ENCODE assay signal across 16 mouse cellular contexts in the genomic region with DNA sequence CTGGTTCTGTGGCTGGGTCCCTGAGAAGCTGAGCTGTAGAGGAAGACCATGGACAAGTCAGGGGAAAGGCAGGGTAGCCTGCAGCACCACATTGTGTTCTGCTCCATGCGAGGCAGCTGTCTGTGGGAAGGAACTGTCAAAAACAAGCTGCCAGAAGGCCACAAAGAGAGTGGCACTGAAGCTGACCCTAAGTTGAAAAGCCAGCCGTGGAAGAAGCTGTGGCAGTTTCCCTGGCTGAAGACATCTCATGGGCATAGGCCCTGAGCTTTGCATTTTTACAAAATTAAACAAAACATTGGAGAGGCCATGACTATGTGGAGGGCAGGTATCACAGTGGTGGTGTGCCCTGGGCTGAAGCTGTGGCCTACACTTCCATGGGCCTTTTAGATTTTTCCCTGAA. TPM values are rescaled to one million over a fixed set of nuclear protein-coding genes. Genes with fewer than 3 reads are reported as not detected.
DNase-seq lines count a peak whose midpoint lies in the region; ATAC-seq and TF ChIP-seq lines count a peak whose summit lies in the region.
"Had no signal": no experiment of that assay in that cellular context is flagged by ENCODE, and none has a peak within 500 bp of the region (broad histone marks: within the 10 kb centered on the region; RNA-seq: fewer than 3 reads in every experiment).

No protein-coding gene starts in this region.

- ATAC-seq in hindbrain, postnatal 0 days = no peak
- ATAC-seq in hindbrain, embryonic 11.5 days (ENCODE audit: low FRiP score) = no peak
- ATAC-seq in limb, embryonic 13.5 days (ENCODE audit: low FRiP score, low read depth) = no peak
- ATAC-seq in granulocyte monocyte progenitor cell, adult 5-6 weeks (replicated peaks; ENCODE audit: poor library complexity, severe bottlenecking) = no peak
- ATAC-seq: forebrain, embryonic 13.5 days had no signal

- H3K36me3 ChIP-seq in heart, embryonic 10.5 days = no peaks in the 10 kb centered on the region
- no peaks in the 10 kb centered on the region for H3K36me3 ChIP-seq in hindbrain, postnatal 0 days (ENCODE audit: insufficient read depth, low read length)
- H3K36me3 ChIP-seq in hindbrain, embryonic 11.5 days (ENCODE audit: control insufficient read depth, insufficient read depth, low read length) = no peaks in the 10 kb centered on the region
- H3K36me3 ChIP-seq in limb, embryonic 13.5 days = no peaks in the 10 kb centered on the region
- H3K36me3 ChIP-seq: embryonic facial prominence, embryonic 15.5 days; lung, embryonic 15.5 days had no signal

- no peaks in the 10 kb centered on the region for H3K27me3 ChIP-seq in heart, embryonic 10.5 days (ENCODE audit: insufficient read depth, poor library complexity, severe bottlenecking)
- no peaks in the 10 kb centered on the region for H3K27me3 ChIP-seq in hindbrain, postnatal 0 days (ENCODE audit: insufficient read depth, low read length)
- H3K27me3 ChIP-seq in hindbrain, embryonic 11.5 days (ENCODE audit: control insufficient read depth, insufficient read depth, low read length) = no peaks in the 10 kb centered on the region
- no peaks in the 10 kb centered on the region for H3K27me3 ChIP-seq in limb, embryonic 13.5 days
- H3K27me3 ChIP-seq: embryonic facial prominence, embryonic 15.5 days; forebrain, embryonic 13.5 days; lung, embryonic 15.5 days had no signal

- TF ChIP-seq CTCF in hindbrain, postnatal 0 days (IDR thresholded peaks at IDR 0.05; ENCODE audit: low read depth) = no peak

- peak overlapping the region; percentile 57; the same call in 1 of the 2 replicates for H3K27ac ChIP-seq in heart, embryonic 10.5 days
- H3K27ac ChIP-seq in hindbrain, postnatal 0 days = 0 out of 2 replicates have a peak overlapping the region, but pooled peaks have one; percentile 20
- H3K27ac ChIP-seq in hindbrain, embryonic 11.5 days (ENCODE audit: low read depth, low read length) = no peak overlapping the region
- peak overlapping the region; percentile 11; the same call in 1 of the 2 replicates for H3K27ac ChIP-seq in brown adipose tissue, adult 24 weeks (replicated peaks; ENCODE audit: low read depth, low read length)
- peak overlapping the region; percentile 79; the same call in 1 of the 2 replicates for H3K27ac ChIP-seq in limb, embryonic 13.5 days
- H3K27ac ChIP-seq: forebrain, embryonic 13.5 days had no signal

- H3K4me1 ChIP-seq in heart, embryonic 10.5 days = peaks cover 70% of the 10 kb centered on the region
- H3K4me1 ChIP-seq in hindbrain, postnatal 0 days (ENCODE audit: insufficient read depth, low read length) = peaks cover 15% of the 10 kb centered on the region
- H3K4me1 ChIP-seq in hindbrain, embryonic 11.5 days (replicated peaks; ENCODE audit: control insufficient read depth, insufficient read depth, low read length) = no peaks in the 10 kb centered on the region
- peaks cover 55% of the 10 kb centered on the region for H3K4me1 ChIP-seq in brown adipose tissue, adult 24 weeks (ENCODE audit: control insufficient read depth, insufficient read depth, insufficient read length, low read length)
- peaks cover 39% of the 10 kb centered on the region for H3K4me1 ChIP-seq in limb, embryonic 13.5 days

- H3K4me2 ChIP-seq in hindbrain, postnatal 0 days (ENCODE audit: low read depth, low read length) = no peak overlapping the region
- no peak overlapping the region for H3K4me2 ChIP-seq in hindbrain, embryonic 11.5 days (replicated peaks; ENCODE audit: low read depth, low read length)
- no peak overlapping the region for H3K4me2 ChIP-seq in limb, embryonic 13.5 days (replicated peaks)
- H3K4me2 ChIP-seq: embryonic facial prominence, embryonic 15.5 days; forebrain, embryonic 13.5 days; lung, embryonic 15.5 days had no signal

- H3K9ac ChIP-seq in hindbrain, postnatal 0 days (replicated peaks; ENCODE audit: low read length) = 0 out of 2 replicates have a peak overlapping the region, but pooled peaks have one; percentile 21
- H3K9ac ChIP-seq in hindbrain, embryonic 11.5 days (ENCODE audit: low read depth, low read length) = no peak overlapping the region
- H3K9ac ChIP-seq in limb, embryonic 13.5 days = peak overlapping the region; percentile 19; the same call in 1 of the 2 replicates
- H3K9ac ChIP-seq: embryonic facial prominence, embryonic 15.5 days; forebrain, embryonic 13.5 days; lung, embryonic 15.5 days had no signal

- no peaks in the 10 kb centered on the region for H3K9me3 ChIP-seq in heart, embryonic 10.5 days
- H3K9me3 ChIP-seq in hindbrain, postnatal 0 days (ENCODE audit: low read length) = no peaks in the 10 kb centered on the region
- no peaks in the 10 kb centered on the region for H3K9me3 ChIP-seq in hindbrain, embryonic 11.5 days (ENCODE audit: control insufficient read depth, low read length)
- H3K9me3 ChIP-seq in limb, embryonic 13.5 days = no peaks in the 10 kb centered on the region
- H3K9me3 ChIP-seq: embryonic facial prominence, embryonic 15.5 days; forebrain, embryonic 13.5 days; lung, embryonic 15.5 days had no signal

- 51% methylated on average over 2 of the region's 2 CpGs for WGBS in heart, embryonic 10.5 days
- WGBS in hindbrain, postnatal 0 days = 26% methylated on average over 2 of the region's 2 CpGs
- 46% methylated on average over 2 of the region's 2 CpGs for WGBS in hindbrain, embryonic 11.5 days
- 55% methylated on average over 2 of the region's 2 CpGs for WGBS in limb, embryonic 13.5 days

- H3K4me3 ChIP-seq in heart, embryonic 10.5 days = no peak overlapping the region
- no peak overlapping the region for H3K4me3 ChIP-seq in hindbrain, postnatal 0 days (ENCODE audit: low read length)
- no peak overlapping the region for H3K4me3 ChIP-seq in hindbrain, embryonic 11.5 days (ENCODE audit: low read depth, low read length)
- no peak overlapping the region for H3K4me3 ChIP-seq in brown adipose tissue, adult 24 weeks (ENCODE audit: insufficient read depth, low read depth, low read length)
- no peak overlapping the region for H3K4me3 ChIP-seq in limb, embryonic 13.5 days
- H3K4me3 ChIP-seq: embryonic facial prominence, embryonic 15.5 days; forebrain, embryonic 13.5 days; lung, embryonic 15.5 days had no signal

- no peak for DNase-seq in heart, embryonic 10.5 days (ENCODE audit: low spot score)
- DNase-seq in heart, postnatal 4 days = no peak
- no peak for DNase-seq in hindbrain, postnatal 0 days (ENCODE audit: low spot score)
- no peak for DNase-seq in hindbrain, embryonic 11.5 days (ENCODE audit: low spot score)
- DNase-seq: adrenal gland, postnatal 14 days; B cell, adult 2 months; cerebellum, postnatal 25 days; kidney, adult 8-10 months; spleen, adult 18-20 months; thymus, postnatal 4 days had no signal

RNA-seq across cellular contexts. Expression of gene Gna12, which starts 31.0 kb away (rescaled TPM):
- 12.5 and 17.6 TPM in 2 replicates for polyA plus RNA-seq in heart, embryonic 10.5 days (2016; fragmentation: Nextera tagmentation; extraction: Ambion mirVana)
- 10 to 100 TPM; 85.9 to 86.8 TPM for total RNA-seq in heart, postnatal 4 days (2021)
- total RNA-seq in hindbrain, postnatal 0 days (2014; rRNA removed) = 201 and 208 TPM in 2 replicates
- polyA plus RNA-seq in hindbrain, postnatal 0 days (2015; fragmentation: Nextera tagmentation; extraction: Ambion mirVana) = 32.8 and 35.9 TPM in 2 replicates
- 17.2 and 32.3 TPM in 2 replicates for polyA plus RNA-seq in hindbrain, embryonic 11.5 days (2014; fragmentation: Nextera tagmentation; extraction: Ambion mirVana)
- 44.5 and 61.4 TPM in 2 replicates for polyA plus RNA-seq in brown adipose tissue, adult 24 weeks (2012; ENCODE audit: insufficient read depth, insufficient read length, missing spikeins)
- 12.0 and 13.8 TPM in 2 replicates for polyA plus RNA-seq in limb, embryonic 13.5 days (2015; fragmentation: Nextera tagmentation; extraction: Ambion mirVana)
- total RNA-seq in granulocyte monocyte progenitor cell, adult 5-6 weeks (2014; fragmentation: Nextera tagmentation) = 42.3 and 44.7 TPM in 2 replicates
- total RNA-seq in granulocyte monocyte progenitor cell, adult 5-6 weeks (2017) = 34.9 and 35.3 TPM in 2 replicates
